Mouse (Mus musculus): ENCODE measurements around the gene Tex38.

GRCm38 (mm10) chr4:115828572-115828902 is 47.7 kb upstream of the Tex38 start:
- TF ChIP-seq CTCF (IDR thresholded peaks at IDR 0.05; ENCODE audit: borderline replicate concordance, insufficient read depth, low read length) = no peak
- TF ChIP-seq POLR2A (IDR thresholded peaks at IDR 0.05; ENCODE audit: low read depth, low read length) = no peak

All from embryonic fibroblast, embryonic 13.5 days (primary cell).